Mouse (Mus musculus) T-helper 17 cell (primary cell): ENCODE data around the gene S100z.

Experiments
- in situ Hi-C, 2 experiments: fragments of 300-600 bp; cut with MboI, MseI; formaldehyde crosslinking; loops; 1 replicate in 1 of 2; 2 replicates in 1 of 2; pipeline ENCODE4 v1.15.1; 2025; ENCODE audit warnings: high pct_unique_total_duplicates in 2 of 2

S100z gene

GRCm38 (mm10) chr13:95449730-95450129 lies 28.8 kb downstream of the S100z start:
- in situ Hi-C loops = no loop called here

GRCm38 (mm10) chr13:95444824-95445223 lies 33.7 kb downstream of the S100z start, which contains the start of gene Crhbp:
Crhbp (minus strand) TSS chr13:95444924.
- in situ Hi-C loops = no loop called here

GRCm38 (mm10) chr13:95444291-95444690 lies 34.2 kb downstream of the S100z start:
- in situ Hi-C loops = no loop called here

- in situ Hi-C loops = no loop called here
Measured at GRCm38 (mm10) chr13:95443376-95444233, 34.9 kb downstream of the S100z start.

GRCm38 (mm10) chr13:95442901-95443300 lies 35.6 kb downstream of the S100z start:
- in situ Hi-C loops = no loop called here

- in situ Hi-C loops = no loop called here
Measured at GRCm38 (mm10) chr13:95439569-95439968, 39.0 kb downstream of the S100z start.

- in situ Hi-C loops = no loop called here
Measured at GRCm38 (mm10) chr13:95431760-95432159, 46.8 kb downstream of the S100z start.

GRCm38 (mm10) chr13:95427499-95427898 lies 51.0 kb downstream of the S100z start:
- in situ Hi-C loops = no loop called here
